Mouse (Mus musculus) heart, adult 2 months (tissue): ENCODE results near the gene Banf2.

ENCODE experiments used
- CTCF ChIP-seq: fragments of 200-600 bp; IDR thresholded peaks from 2 replicates; pipeline ENCODE4 v1.8.1; 2022; ENCODE audit warnings: antibody characterized with exemption, mild to moderate bottlenecking, moderate library complexity
- EP300 ChIP-seq: fragments of 200-500 bp; IDR thresholded peaks from 2 replicates; pipeline ENCODE4 v1.6.1; 2011; ENCODE audit warnings: low read depth, low read length, control low read depth; ENCODE audit not compliant: insufficient read depth

DNA sequence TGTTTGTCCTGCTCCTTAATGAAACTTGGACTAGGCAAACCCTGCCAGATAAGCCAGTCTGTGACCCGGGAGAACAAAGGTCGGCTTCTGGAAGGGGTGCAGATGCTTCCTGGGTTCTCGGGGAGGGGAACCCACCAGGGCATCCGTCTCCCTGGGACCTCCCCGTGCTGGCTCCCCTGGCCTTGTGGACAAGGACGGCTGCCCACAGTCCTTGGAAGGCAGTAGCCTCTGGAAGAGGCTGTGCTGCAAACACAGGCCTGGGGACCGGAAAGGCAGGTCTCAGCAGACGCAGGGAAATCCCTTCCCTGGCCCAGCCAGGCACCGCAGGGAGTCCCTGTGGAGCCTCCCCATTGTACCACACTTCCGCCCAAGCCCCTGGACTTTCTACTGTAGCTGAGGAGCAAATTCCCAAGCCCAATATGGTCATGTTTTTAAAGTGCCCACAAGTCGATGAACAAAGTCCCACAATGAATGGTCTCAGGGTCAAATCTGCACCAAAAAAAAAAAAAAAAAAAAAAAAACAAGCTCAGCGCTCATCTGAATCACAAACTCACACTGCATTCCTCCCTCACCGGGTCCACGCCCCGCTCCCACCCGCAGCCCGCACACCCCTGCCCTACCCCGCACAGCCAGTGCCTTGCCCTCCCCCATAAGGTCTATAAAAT lies 53.5 kb downstream of the Banf2 start:
- TF ChIP-seq CTCF (no peak), EP300 (0 out of 2 replicates have a peak, but pooled peaks have one; percentile 69)
